Mouse (Mus musculus): Measurements from ENCODE around the gene Htatip2.
A peak's percentile ranks its signal among the peaks of the same experiment; 100 is the strongest.

Gene Htatip2

DNA sequence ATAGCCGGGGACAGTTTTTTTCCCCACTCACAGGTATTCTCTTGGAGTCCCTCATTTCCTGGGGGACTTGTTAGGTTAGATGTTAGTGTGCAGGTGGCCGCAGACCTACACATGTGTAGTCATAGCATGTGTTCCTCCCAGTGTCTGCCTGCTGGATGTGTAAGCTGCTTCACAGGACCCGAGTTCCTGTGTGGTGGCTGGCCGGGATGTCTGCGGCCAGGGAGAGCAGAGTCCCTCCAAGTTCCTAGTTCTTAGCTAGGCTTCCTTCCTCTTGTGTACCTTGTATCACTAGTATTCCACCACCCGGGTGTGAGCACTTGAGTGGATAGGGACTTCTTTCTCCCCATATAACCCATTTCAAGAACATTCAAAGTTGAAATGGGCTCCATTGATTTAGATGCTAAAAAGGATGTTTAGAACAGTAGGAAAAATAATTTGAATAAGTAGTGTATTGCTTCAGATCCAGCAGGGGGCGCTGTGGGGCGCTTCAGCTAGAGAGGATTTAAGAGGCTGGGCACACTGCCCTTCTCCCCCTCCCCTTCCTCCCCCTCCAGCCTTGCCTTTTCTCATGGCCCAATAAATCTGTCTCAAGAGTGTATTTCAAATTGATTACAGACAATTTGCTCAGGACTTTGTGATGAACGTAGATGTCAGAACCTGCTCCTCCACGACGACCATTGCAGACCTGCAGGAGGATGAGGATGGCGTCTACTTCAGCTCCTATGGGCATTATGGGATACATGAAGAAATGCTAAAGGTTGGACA is 27.9 kb downstream of the Htatip2 start:
- DNase-seq (ENCODE audit: low spot score in 2 of 2) = peak in 1 of 2 experiments; percentile 26

DNA sequence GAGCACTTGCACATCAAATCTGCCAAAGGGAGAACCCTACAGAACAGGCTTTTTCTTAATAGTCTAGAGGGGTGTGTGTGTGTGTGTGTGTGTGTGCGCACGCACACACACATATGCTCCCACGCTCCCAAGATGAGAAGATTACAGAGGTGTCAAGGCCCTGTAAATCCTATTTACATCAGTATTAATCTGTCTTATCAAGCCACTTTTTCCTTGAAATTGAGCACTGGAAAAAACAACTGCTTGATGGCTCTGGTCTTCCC is 28.4 kb downstream of the Htatip2 start:
- DNase-seq (ENCODE audit: low spot score in 2 of 2) = no peak

DNA sequence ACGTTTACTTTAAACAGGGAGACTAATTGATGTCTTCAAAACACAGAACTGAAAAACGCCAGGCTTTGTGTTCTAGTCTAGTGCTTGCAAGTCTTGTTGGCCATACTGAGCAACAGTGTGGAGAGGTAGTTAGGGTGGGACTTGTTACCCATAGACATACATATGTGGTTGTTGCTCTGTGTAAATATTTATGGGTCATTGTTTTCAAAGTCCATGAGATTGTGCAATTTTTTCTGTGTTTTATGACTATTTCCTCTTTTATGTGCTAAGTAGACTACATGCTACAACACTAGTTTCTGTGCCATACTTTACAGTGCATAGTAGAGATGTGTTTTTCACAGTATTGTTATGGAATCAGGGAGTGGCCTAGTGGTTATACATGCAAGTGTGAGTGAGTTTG is 35.4 kb downstream of the Htatip2 start:
- DNase-seq (ENCODE audit: low spot score in 2 of 2) = no peak

DNA sequence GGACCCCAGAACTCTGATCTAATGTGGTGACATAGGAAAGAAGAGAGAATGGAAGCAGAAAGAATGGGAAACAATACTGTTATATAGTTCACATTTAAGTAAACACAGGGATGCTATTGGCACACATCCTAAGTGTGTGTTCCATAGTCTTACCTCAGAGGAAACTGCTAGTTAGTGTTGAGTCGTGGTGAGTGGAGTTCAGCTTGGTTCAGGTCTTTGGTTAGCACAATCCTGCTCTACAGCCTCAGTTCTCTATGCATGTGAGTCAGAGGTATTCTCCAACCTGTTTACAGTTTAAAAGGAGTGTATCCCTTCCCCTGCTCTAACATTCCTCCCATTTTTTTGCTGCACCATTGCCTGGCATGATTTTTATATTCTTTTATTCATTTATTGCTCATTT is 38.3 kb downstream of the Htatip2 start:
- no peak for DNase-seq (ENCODE audit: low spot score in 2 of 2)

DNA sequence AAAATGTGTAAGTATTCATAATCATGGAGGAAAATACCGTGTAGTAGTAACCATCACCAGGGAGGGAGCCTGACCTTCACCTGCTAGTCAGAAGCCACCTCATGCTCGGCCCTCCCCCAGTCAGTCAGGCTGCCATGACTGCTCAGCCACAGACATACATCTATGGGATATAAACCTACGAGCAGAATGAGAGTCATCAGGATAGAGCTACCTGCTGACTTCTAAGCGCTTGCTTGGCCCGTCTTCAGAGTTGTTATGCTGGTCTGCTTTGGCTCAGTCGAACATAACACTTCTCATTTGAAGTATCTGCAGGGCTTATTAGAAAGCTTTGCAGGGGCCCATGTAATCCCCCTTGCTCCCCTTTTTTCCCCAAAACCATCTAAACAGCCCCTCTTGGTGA is 44.6 kb downstream of the Htatip2 start:
- DNase-seq (ENCODE audit: low spot score in 2 of 2) = no peak

DNA sequence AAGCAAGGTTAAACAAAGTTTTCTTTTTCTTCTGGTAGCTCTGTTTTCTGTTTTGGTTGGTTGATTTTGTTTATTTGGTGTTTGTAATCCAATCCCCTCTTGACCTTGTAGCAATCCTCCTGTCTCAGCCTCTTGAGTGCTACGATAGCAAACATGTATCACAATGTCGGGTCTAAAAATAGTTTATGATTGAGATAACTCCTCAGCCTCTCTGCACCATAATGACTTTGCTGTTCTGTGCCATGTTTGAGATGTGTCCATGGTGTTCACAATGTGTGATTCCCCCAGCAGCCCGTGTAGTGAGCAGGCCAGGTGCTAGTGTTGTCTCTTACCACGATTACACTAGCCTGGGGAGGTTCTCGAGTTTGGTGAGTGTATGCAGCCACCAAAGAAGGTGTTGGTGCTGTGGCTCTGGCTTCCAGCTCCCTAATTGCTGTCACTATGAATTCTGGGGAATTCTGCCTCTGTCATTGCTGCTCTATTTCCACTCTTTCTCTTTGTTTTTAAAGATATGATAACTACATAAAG is 45.8 kb downstream of the Htatip2 start:
- DNase-seq (ENCODE audit: low spot score in 2 of 2) = no peak

DNA sequence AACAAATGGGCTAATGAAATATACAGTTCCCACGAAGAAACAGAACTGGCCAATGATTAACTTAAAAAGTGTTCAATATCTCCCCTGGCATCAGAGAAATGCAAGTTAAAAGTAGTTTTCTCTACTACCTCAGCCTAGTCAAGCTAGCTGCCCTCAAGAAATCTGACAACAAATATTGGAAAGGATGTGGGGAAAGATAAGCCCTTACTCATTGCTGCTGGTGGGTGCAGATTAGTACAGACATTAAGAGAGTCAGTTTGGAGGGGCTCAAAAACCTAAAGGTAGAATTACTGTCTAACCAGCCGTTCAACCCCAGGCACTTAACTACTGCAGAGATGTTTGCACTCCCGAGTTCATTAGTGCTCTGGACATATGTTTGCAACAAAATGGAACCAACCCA is 46.7 kb downstream of the Htatip2 start:
- DNase-seq (ENCODE audit: low spot score in 2 of 2) = no peak

DNA sequence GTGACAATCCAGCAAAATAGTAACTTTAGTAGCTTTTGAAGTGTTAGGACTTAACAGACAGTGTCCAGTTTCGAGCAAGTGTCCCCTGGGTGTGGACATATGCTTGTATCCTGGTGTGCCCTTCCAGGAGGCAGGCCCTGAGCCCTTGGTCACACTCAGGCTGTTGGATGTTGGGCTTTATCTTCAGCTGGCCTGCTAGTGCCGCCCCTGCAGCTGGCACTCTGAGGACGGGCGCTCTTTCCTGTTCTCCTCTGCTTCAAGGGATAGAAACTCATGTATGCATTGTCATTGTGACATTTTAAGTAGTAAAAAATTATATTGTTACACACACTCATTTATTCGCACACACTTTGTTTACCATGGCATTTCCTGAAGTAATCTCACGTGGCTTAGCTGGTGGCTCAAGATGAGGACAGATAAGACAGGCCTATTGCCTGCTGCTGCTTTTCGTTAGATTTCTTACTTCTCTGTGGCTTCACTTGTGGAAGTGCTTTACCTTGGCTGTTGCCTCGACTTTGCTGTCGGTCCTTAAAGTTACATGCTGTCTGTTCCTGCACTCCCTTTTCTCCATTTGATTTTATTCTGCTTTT is 48.3 kb downstream of the Htatip2 start:
- no peak for DNase-seq (ENCODE audit: low spot score in 2 of 2)

DNA sequence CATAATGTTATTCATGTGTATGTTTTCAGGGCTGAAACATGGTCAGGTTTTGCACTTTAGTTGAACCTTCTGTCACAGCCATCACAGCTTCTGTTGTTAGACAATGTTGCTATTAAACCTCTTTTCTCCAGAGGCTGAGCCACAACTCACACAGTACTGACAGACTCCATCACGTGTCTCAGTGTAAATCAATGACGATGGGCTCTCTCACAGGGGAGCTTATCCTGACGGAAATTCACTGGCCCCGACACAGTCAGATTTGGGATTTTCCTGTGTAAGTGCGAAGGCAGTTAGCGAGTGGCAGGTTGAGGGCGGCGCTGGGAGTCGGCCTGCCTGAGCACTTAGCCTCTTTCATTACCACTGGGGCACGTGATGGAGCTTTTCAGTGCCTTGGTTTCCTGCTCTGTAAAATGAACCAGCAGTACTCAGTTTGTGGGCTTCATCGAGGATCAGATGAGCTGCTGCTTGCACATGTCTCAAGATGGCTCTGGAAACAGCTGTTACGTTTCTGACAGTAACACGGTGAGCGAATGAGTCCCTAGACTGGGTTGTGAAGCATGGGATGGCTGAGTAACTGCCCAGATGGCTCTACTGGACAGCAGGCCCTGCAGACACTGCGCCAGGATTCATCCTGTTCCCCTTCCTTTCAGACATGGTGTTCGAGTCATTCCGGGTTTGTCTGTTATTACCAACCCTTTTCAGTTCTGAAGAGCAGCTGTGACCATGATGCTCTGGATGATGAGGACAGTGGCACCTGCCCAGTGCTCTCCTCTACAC is 49.1 kb downstream of the Htatip2 start:
- DNase-seq (ENCODE audit: low spot score in 2 of 2) = no peak

DNA sequence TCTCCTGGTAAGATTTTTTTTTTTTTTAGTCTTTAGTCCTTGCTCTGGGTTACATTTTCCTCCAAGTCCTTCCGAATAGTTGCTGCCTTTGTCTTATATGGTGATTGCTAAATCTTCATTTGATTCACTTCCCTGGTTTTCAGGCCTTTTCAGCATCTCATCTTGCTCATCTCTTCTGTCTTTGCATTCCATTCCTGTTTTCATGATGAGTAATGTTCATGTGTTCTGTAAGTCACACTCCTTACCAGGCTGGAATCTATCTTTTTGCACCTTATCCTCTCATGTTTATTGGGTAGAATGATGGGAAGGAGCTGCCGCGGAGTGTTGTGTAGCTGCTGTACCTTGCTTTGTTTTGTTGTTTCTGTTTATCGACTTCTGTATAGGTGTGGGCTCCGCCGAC is 50.2 kb downstream of the Htatip2 start:
- no peak for DNase-seq (ENCODE audit: low spot score in 2 of 2)

DNA sequence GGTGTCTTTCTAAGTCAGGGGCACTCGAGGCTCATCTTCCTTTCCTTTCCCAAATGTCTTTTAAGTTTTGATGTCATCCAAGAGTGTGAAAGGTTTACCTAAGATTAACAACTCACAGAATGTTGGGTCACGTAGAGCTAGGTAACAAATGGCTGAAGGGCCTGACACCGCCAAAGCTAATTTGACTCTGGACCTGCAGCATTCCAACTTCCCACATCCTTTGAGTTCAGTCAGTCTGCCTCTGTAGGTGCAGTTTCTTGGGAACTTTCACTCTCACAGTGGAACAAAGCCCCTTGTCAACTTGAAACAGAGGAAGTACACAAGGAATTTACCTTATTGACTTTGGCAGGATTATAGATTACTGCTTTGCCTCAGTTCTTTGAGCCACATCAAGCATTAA is 50.6 kb downstream of the Htatip2 start:
- DNase-seq (ENCODE audit: low spot score in 2 of 2) = no peak

DNA sequence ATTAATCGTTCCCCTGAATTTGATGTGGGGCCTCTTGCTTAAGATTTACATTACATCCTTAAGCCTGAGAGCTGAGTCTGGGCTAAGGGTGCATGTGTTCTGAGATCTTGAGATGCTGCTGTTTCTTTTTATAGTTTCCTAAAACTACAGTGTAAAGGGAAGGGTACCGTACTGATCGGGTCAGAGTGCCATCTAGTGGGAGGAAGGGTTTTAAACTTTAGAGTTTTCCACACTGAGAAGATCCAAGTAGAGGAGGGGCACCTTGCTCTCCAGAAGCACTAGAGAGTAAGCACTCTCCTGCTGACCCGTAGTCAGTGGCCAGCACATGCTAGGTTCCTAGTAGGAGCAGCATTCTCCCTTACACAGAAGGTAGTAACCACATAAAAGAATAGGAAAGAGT is 52.4 kb downstream of the Htatip2 start:
- no peak for DNase-seq (ENCODE audit: low spot score in 2 of 2)

DNA sequence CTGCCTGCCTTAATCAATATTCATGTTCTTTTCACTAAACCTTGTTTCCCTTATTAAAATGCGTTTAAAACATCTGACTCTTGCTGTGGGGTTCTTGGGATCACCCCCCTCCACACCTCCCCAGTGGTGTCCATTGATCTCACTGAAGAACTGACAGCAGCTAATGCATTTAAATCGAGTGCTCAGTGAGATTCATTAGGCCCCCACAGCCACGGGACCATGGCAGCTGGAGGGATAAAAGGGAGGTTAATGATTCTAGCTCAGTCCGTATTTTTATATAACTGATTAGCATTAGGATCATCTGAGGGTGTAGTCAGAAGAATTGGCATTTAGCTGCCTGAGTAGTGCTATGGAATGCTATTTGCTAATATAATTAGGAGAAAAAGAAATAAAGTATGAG is 60.5 kb downstream of the Htatip2 start:
- DNase-seq (ENCODE audit: low spot score in 2 of 2) = no peak

DNA sequence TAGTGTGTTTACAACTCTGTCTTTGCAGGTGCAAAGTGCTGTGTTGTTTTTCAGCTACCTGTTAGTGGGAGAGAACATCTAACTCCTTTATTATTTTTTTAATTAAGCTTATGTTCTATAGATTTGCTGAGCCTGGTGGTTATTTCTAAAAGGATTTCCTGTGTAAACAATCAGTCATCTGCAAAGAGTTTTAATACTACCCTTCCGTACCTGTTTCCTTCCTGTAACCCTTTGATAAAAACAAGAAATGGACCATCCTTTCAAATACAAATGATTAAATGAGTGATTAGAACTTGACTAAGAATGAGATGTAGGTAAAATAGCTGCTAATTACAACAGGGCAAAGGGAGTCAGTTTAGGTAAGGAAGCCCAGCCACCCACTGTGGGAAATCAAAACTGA is 62.5 kb downstream of the Htatip2 start:
- DNase-seq (ENCODE audit: low spot score in 2 of 2) = no peak

DNA sequence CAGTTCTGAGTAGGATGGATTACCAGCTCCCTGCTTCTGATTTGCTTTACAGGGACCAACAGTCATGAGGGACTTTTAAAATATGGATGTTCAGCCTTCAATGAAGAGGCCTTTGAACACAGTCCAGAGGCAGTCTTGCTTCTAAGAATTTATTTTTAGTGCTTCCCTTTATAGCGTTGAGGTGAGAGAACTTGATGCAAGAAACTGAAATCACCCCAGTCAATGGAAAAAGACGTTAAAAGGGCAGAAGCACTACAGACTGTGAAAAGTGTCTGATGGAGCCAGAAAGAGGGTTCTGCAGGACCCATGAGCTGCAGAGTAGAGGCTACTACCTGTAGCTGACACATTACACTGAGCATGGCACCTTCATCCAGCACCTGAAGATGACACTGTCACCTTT is 63.1 kb downstream of the Htatip2 start:
- no peak for DNase-seq (ENCODE audit: low spot score in 2 of 2)

All from frontal cortex, postnatal 25 days (tissue).